Mouse (Mus musculus) liver, embryonic 14 days (tissue): ENCODE measurements around the gene Olfr175-ps1. TPM values are rescaled to one million over a fixed set of nuclear protein-coding genes. Genes with fewer than 3 reads are reported as not detected.

Experiments
- polyA plus RNA-seq: library from polyadenylated mRNA; depleted of rRNA; stranded (reverse); fragments of >200 nt; gene quantifications from 2 replicates; pipeline ENCODE4 v1.2.3, GENCODE M21; 2012; rRNA removed

Olfr175-ps1 gene
- not detected in 2 replicates for polyA plus RNA-seq

GRCm38 (mm10) chr16:58826732-58827319 is at the start of gene Olfr175-ps1:
Gene Olfr175-ps1 (minus strand): TSS chr16:58826782.

GRCm38 (mm10) chr16:58874668-58875067 is 48.1 kb upstream of the Olfr175-ps1 start, which contains the start of gene Olfr177:
Gene Olfr177 (minus strand): TSS chr16:58874768.

DNA sequence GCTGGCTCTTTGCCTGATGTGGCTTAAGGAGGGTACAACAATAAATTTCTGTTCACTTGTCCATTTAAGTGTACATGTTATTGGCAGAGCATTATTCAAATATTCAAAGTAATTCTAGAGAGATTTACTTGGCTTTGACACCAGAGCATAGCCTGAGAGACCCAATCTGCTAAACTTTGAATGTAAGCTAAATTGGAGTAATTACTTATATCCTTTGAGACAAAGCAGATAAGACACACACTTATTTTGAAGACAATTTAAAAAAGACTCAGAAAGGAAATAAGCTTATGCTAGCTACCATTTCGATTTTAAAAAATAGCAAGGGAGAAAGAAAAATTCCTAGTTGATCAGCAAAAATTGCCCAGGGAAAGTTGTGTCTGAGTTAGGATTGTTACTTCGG is 26.4 kb downstream of the Olfr175-ps1 start, which contains the start of gene Olfr173:
Gene Olfr173, minus strand, starts transcription at position 101 of the 400 bp plus-strand sequence.

Other genes starting within 250 kb of the Olfr175-ps1 start
- gene Gm813, start 209.8 kb downstream of the Olfr175-ps1 start, polyA plus RNA-seq = not detected in 2 replicates
- not detected in 2 replicates for gene E330017A01Rik, start 188.0 kb downstream of the Olfr175-ps1 start, polyA plus RNA-seq
- 263 and 298 TPM in 2 replicates for gene Cpox, start 156.5 kb downstream of the Olfr175-ps1 start, polyA plus RNA-seq
- 0.06 and 0.07 TPM in 2 replicates for gene Gpr15, start 107.7 kb downstream of the Olfr175-ps1 start, polyA plus RNA-seq
- gene Cldnd1, start 98.9 kb downstream of the Olfr175-ps1 start, polyA plus RNA-seq = 15.4 and 17.2 TPM in 2 replicates
- not detected in 2 replicates for gene Olfr172, start 63.6 kb downstream of the Olfr175-ps1 start, polyA plus RNA-seq
- gene Olfr173, start 26.5 kb downstream of the Olfr175-ps1 start, polyA plus RNA-seq = not detected in 2 replicates
- gene Olfr177, start 48.0 kb upstream of the Olfr175-ps1 start, polyA plus RNA-seq = not detected in 2 replicates
- not detected in 2 replicates for gene Olfr178, start 65.3 kb upstream of the Olfr175-ps1 start, polyA plus RNA-seq
- gene Olfr181, start 102.0 kb upstream of the Olfr175-ps1 start, polyA plus RNA-seq = not detected in 2 replicates
- gene Olfr180, start 102.6 kb upstream of the Olfr175-ps1 start, polyA plus RNA-seq = not detected in 2 replicates
- gene Olfr183, start 168.6 kb upstream of the Olfr175-ps1 start, polyA plus RNA-seq = not detected in 2 replicates
- not detected in 2 replicates for gene Olfr186, start 203.5 kb upstream of the Olfr175-ps1 start, polyA plus RNA-seq
- not detected in 2 replicates for gene Olfr187, start 213.0 kb upstream of the Olfr175-ps1 start, polyA plus RNA-seq